ENCODE assay signal across 9 mouse cellular contexts in the genomic region with DNA sequence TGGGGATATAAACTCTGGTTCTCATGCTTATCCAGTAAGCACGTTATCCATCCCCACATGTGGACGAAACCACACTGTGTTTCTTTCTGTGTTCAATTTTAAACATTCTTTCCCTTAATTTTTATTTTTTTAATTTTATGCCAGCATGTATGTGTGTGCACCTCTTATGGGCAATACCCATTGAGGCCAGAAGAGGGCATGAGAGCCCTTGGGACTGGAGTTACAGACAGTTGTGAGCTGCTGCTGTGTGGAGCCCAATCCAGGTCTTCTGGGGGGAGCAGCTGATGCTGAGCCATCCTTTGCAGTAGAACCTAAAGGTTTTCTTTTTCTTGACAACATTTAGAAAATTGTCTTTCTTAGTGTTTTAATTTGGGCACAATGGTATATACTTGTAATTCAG. TPM values are rescaled to one million over a fixed set of nuclear protein-coding genes. Genes with fewer than 3 reads are reported as not detected.
DNase-seq lines count a peak whose midpoint lies in the region; ATAC-seq and TF ChIP-seq lines count a peak whose summit lies in the region.
"Had no signal": no experiment of that assay in that cellular context is flagged by ENCODE, and none has a peak within 500 bp of the region (broad histone marks: within the 10 kb centered on the region; RNA-seq: fewer than 3 reads in every experiment).

No protein-coding gene starts in this region.

- no peak overlapping the region for H3K27ac ChIP-seq in kidney, postnatal 0 days
- H3K27ac ChIP-seq in kidney, embryonic 15.5 days, result no peak overlapping the region
- no peak overlapping the region for H3K27ac ChIP-seq in bone marrow macrophage, adult 2 months (ENCODE audit: insufficient read depth, low read depth, low read length)
- H3K27ac ChIP-seq: embryonic facial prominence, embryonic 13.5 days had no signal

- WGBS in kidney, postnatal 0 days, result 86% methylated on average over 2 of the region's 2 CpGs
- 89% methylated on average over 2 of the region's 2 CpGs for WGBS in kidney, embryonic 15.5 days

- no peak for ATAC-seq in kidney, postnatal 0 days (replicated peaks; ENCODE audit: low FRiP score, low read depth)
- ATAC-seq in kidney, embryonic 15.5 days (replicated peaks; ENCODE audit: low FRiP score), result no peak

- peak; percentile 46 for DNase-seq in kidney, postnatal 0 days (ENCODE audit: low spot score)
- peak; percentile 53 for DNase-seq in ES-CJ7 (ENCODE audit: low read depth, low spot score)
- peak; percentile 36 for DNase-seq in lung, postnatal 25 days (ENCODE audit: low spot score)
- DNase-seq in c-Kit-positive CD71-positive TER-119-positive erythroid progenitor cells, embryonic 14.5 days (ENCODE audit: low spot score), result no peak
- DNase-seq in layer of hippocampus, adult 11-12 months (ENCODE audit: low spot score), result no peak
- no peak for DNase-seq in cerebellum, adult 8-10 months

- no peak for TF ChIP-seq POLR2A in bone marrow macrophage, adult 2 months (IDR thresholded peaks at IDR 0.05; ENCODE audit: borderline replicate concordance, low read depth, low read length)

- no peak overlapping the region for H3K9ac ChIP-seq in kidney, postnatal 0 days (ENCODE audit: low read depth, low read length)
- no peak overlapping the region for H3K9ac ChIP-seq in kidney, embryonic 15.5 days
- H3K9ac ChIP-seq: embryonic facial prominence, embryonic 13.5 days had no signal

- H3K9me3 ChIP-seq in kidney, postnatal 0 days (replicated peaks; ENCODE audit: low read length), result no peaks in the 10 kb centered on the region
- H3K9me3 ChIP-seq in kidney, embryonic 15.5 days (replicated peaks), result no peaks in the 10 kb centered on the region
- H3K9me3 ChIP-seq: embryonic facial prominence, embryonic 13.5 days had no signal

- 0 out of 2 replicates have a peak, but pooled peaks cover 5% of the 10 kb centered on the region for H3K36me3 ChIP-seq in kidney, postnatal 0 days (ENCODE audit: insufficient read depth, low read length)
- peaks cover 76% of the 10 kb centered on the region for H3K36me3 ChIP-seq in kidney, embryonic 15.5 days

- no peaks in the 10 kb centered on the region for H3K27me3 ChIP-seq in kidney, postnatal 0 days (ENCODE audit: insufficient read depth, low read length)
- no peaks in the 10 kb centered on the region for H3K27me3 ChIP-seq in kidney, embryonic 15.5 days
- H3K27me3 ChIP-seq: embryonic facial prominence, embryonic 13.5 days had no signal

- H3K4me1 ChIP-seq in kidney, postnatal 0 days (replicated peaks; ENCODE audit: insufficient read depth, low read length), result no peaks in the 10 kb centered on the region
- no peaks in the 10 kb centered on the region for H3K4me1 ChIP-seq in kidney, embryonic 15.5 days
- H3K4me1 ChIP-seq in bone marrow macrophage, adult 2 months (ENCODE audit: control insufficient read depth, insufficient read depth, low read length), result no peaks in the 10 kb centered on the region
- H3K4me1 ChIP-seq: embryonic facial prominence, embryonic 13.5 days had no signal

- H3K4me3 ChIP-seq in kidney, postnatal 0 days (replicated peaks; ENCODE audit: low read depth, low read length), result no peak overlapping the region
- no peak overlapping the region for H3K4me3 ChIP-seq in kidney, embryonic 15.5 days (replicated peaks)
- H3K4me3 ChIP-seq in bone marrow macrophage, adult 2 months (ENCODE audit: insufficient read depth, low read length), result no peak overlapping the region
- H3K4me3 ChIP-seq: embryonic facial prominence, embryonic 13.5 days had no signal

- no peak overlapping the region for H3K4me2 ChIP-seq in kidney, postnatal 0 days (ENCODE audit: low read length)
- H3K4me2 ChIP-seq in kidney, embryonic 15.5 days, result no peak overlapping the region
- H3K4me2 ChIP-seq: embryonic facial prominence, embryonic 13.5 days had no signal

- TF ChIP-seq CTCF in kidney, postnatal 0 days (IDR thresholded peaks at IDR 0.05; ENCODE audit: low read depth), result peak; percentile 73
- peak; percentile 50; the same call in 1 of the 2 replicates for TF ChIP-seq CTCF in bone marrow macrophage, adult 2 months (IDR thresholded peaks at IDR 0.05; ENCODE audit: low read depth, low read length)

RNA-seq across cellular contexts. Expression of a gene that starts 52.8 kb away (rescaled TPM):
- polyA plus RNA-seq in kidney, postnatal 0 days (2015; fragmentation: Nextera tagmentation; extraction: Ambion mirVana), result 9.5 TPM in 2 replicates
- 19.1 and 21.3 TPM in 2 replicates for polyA plus RNA-seq in kidney, embryonic 15.5 days (2015; fragmentation: Nextera tagmentation; extraction: Ambion mirVana)
- 0.40 and 0.50 TPM in 2 replicates for polyA plus RNA-seq in bone marrow macrophage, adult 2 months (2012; ENCODE audit: insufficient read depth, insufficient read length, missing spikeins)

Comparison
In these comparisons a context has a peak if more than half of its experiments do, and no peak if none do; other contexts are left out.
1. DNase-seq: peak in kidney, postnatal 0 days (single experiment), ES-CJ7 (single experiment) and lung, postnatal 25 days (single experiment); none in c-Kit-positive CD71-positive TER-119-positive erythroid progenitor cells, embryonic 14.5 days (single experiment), layer of hippocampus, adult 11-12 months (single experiment) and cerebellum, adult 8-10 months (single experiment).